Mouse (Mus musculus): ENCODE measurements at regions not wholly inside any gene's neighbourhood (a gene's known extent, or its start where the extent isn't known, plus 50 kb on each side); places are given as distances from the start of the nearest gene placed in this dataset.
"Not testable (repeated sequence)": the region's sequence is repeated elsewhere in the genome, so short reads cannot be mapped to it uniquely, and the experiment has no call there.

GRCm38 (mm10) chr16:20814976-20815375, 80.7 kb upstream of the Thpo start:
- Histone ChIP-seq H3K4me3 (ENCODE audit: control insufficient read depth, low read depth, low read length) (no peak overlapping the region), H3K4me1 (ENCODE audit: control insufficient read depth, insufficient read depth, low read length) (no peaks in the 10 kb centered on the region; the same call in none of the 2 replicates), H3K36me3 (ENCODE audit: control insufficient read depth, insufficient read depth, low read length) (no peaks in the 10 kb centered on the region), H3K27ac (ENCODE audit: control insufficient read depth, insufficient read depth, low read depth, low read length) (no peak overlapping the region), H3K27me3 (ENCODE audit: control insufficient read depth, insufficient read depth, low read length) (no peaks in the 10 kb centered on the region)
- no peak for TF ChIP-seq POLR2A (IDR thresholded peaks at IDR 0.05; ENCODE audit: control insufficient read depth, low read depth, low read length)
- no peak for TF ChIP-seq CTCF (IDR thresholded peaks at IDR 0.05; ENCODE audit: control insufficient read depth, insufficient read depth, insufficient replicate concordance, low read depth, low read length)

- TF ChIP-seq CTCF (IDR thresholded peaks at IDR 0.05; ENCODE audit: control insufficient read depth, insufficient read depth, insufficient replicate concordance, low read depth, low read length) (no peak), POLR2A (IDR thresholded peaks at IDR 0.05; ENCODE audit: control insufficient read depth, low read depth, low read length) (no peak)
- Histone ChIP-seq H3K27me3 (ENCODE audit: control insufficient read depth, insufficient read depth, low read length) (no peaks in the 10 kb centered on the region), H3K36me3 (ENCODE audit: control insufficient read depth, insufficient read depth, low read length) (no peaks in the 10 kb centered on the region), H3K4me1 (ENCODE audit: control insufficient read depth, insufficient read depth, low read length) (no peaks in the 10 kb centered on the region; the same call in none of the 2 replicates), H3K27ac (ENCODE audit: control insufficient read depth, insufficient read depth, low read depth, low read length) (no peak overlapping the region), H3K4me3 (ENCODE audit: control insufficient read depth, low read depth, low read length) (no peak overlapping the region)
Observed at GRCm38 (mm10) chr16:20814240-20814639, 79.9 kb upstream of the Thpo start.

GRCm38 (mm10) chr16:20812025-20812424, 77.7 kb upstream of the Thpo start:
- H3K4me3 ChIP-seq (ENCODE audit: control insufficient read depth, low read depth, low read length): not testable (repeated sequence)

GRCm38 (mm10) chr16:20810322-20810721, 76.0 kb upstream of the Thpo start:
- Histone ChIP-seq H3K27me3 (ENCODE audit: control insufficient read depth, insufficient read depth, low read length) (no peaks in the 10 kb centered on the region), H3K36me3 (ENCODE audit: control insufficient read depth, insufficient read depth, low read length) (no peaks in the 10 kb centered on the region), H3K4me1 (ENCODE audit: control insufficient read depth, insufficient read depth, low read length) (no peaks in the 10 kb centered on the region; the same call in 1 of the 2 replicates), H3K4me3 (ENCODE audit: control insufficient read depth, low read depth, low read length) (no peak overlapping the region), H3K27ac (ENCODE audit: control insufficient read depth, insufficient read depth, low read depth, low read length) (no peak overlapping the region)
- no peak for TF ChIP-seq CTCF (IDR thresholded peaks at IDR 0.05; ENCODE audit: control insufficient read depth, insufficient read depth, insufficient replicate concordance, low read depth, low read length)
- TF ChIP-seq POLR2A (IDR thresholded peaks at IDR 0.05; ENCODE audit: control insufficient read depth, low read depth, low read length): no peak

More at GRCm38 (mm10) chr16:20812025-20812424, 77.7 kb upstream of the Thpo start:
- H3K36me3 ChIP-seq (ENCODE audit: control insufficient read depth, insufficient read depth, low read length); H3K27ac ChIP-seq (ENCODE audit: control insufficient read depth, insufficient read depth, low read depth, low read length); H3K4me1 ChIP-seq (ENCODE audit: control insufficient read depth, insufficient read depth, low read length); H3K27me3 ChIP-seq (ENCODE audit: control insufficient read depth, insufficient read depth, low read length): not testable (repeated sequence)

GRCm38 (mm10) chr16:20808263-20808662, 74.0 kb upstream of the Thpo start:
- Histone ChIP-seq H3K4me3 (ENCODE audit: control insufficient read depth, low read depth, low read length) (no peak overlapping the region), H3K27me3 (ENCODE audit: control insufficient read depth, insufficient read depth, low read length) (no peaks in the 10 kb centered on the region), H3K27ac (ENCODE audit: control insufficient read depth, insufficient read depth, low read depth, low read length) (no peak overlapping the region), H3K36me3 (ENCODE audit: control insufficient read depth, insufficient read depth, low read length) (no peaks in the 10 kb centered on the region), H3K4me1 (ENCODE audit: control insufficient read depth, insufficient read depth, low read length) (no peaks in the 10 kb centered on the region; the same call in none of the 2 replicates)
- TF ChIP-seq POLR2A (IDR thresholded peaks at IDR 0.05; ENCODE audit: control insufficient read depth, low read depth, low read length): no peak
- no peak for TF ChIP-seq CTCF (IDR thresholded peaks at IDR 0.05; ENCODE audit: control insufficient read depth, insufficient read depth, insufficient replicate concordance, low read depth, low read length)

- Histone ChIP-seq H3K27ac (ENCODE audit: control insufficient read depth, insufficient read depth, low read depth, low read length) (no peak overlapping the region), H3K36me3 (ENCODE audit: control insufficient read depth, insufficient read depth, low read length) (no peaks in the 10 kb centered on the region), H3K4me3 (ENCODE audit: control insufficient read depth, low read depth, low read length) (no peak overlapping the region), H3K27me3 (ENCODE audit: control insufficient read depth, insufficient read depth, low read length) (no peaks in the 10 kb centered on the region), H3K4me1 (ENCODE audit: control insufficient read depth, insufficient read depth, low read length) (no peaks in the 10 kb centered on the region; the same call in none of the 2 replicates)
- TF ChIP-seq POLR2A (IDR thresholded peaks at IDR 0.05; ENCODE audit: control insufficient read depth, low read depth, low read length) (no peak), CTCF (IDR thresholded peaks at IDR 0.05; ENCODE audit: control insufficient read depth, insufficient read depth, insufficient replicate concordance, low read depth, low read length) (no peak)
Observed at GRCm38 (mm10) chr16:20806739-20807138, 72.4 kb upstream of the Thpo start.

- no peak for TF ChIP-seq CTCF (IDR thresholded peaks at IDR 0.05; ENCODE audit: control insufficient read depth, insufficient read depth, insufficient replicate concordance, low read depth, low read length)
- no peak for TF ChIP-seq POLR2A (IDR thresholded peaks at IDR 0.05; ENCODE audit: control insufficient read depth, low read depth, low read length)
- Histone ChIP-seq H3K4me1 (ENCODE audit: control insufficient read depth, insufficient read depth, low read length) (no peaks in the 10 kb centered on the region; the same call in 1 of the 2 replicates), H3K4me3 (ENCODE audit: control insufficient read depth, low read depth, low read length) (no peak overlapping the region), H3K27me3 (ENCODE audit: control insufficient read depth, insufficient read depth, low read length) (no peaks in the 10 kb centered on the region), H3K27ac (ENCODE audit: control insufficient read depth, insufficient read depth, low read depth, low read length) (no peak overlapping the region), H3K36me3 (ENCODE audit: control insufficient read depth, insufficient read depth, low read length) (no peaks in the 10 kb centered on the region)
Observed at GRCm38 (mm10) chr16:20805793-20806192, 71.5 kb upstream of the Thpo start.

- H3K4me1 ChIP-seq (ENCODE audit: control insufficient read depth, insufficient read depth, low read length): no peaks in the 10 kb centered on the region; the same call in 1 of the 2 replicates
- no peaks in the 10 kb centered on the region for H3K36me3 ChIP-seq (ENCODE audit: control insufficient read depth, insufficient read depth, low read length)
- H3K4me3 ChIP-seq (ENCODE audit: control insufficient read depth, low read depth, low read length): no peak overlapping the region
- H3K27ac ChIP-seq (ENCODE audit: control insufficient read depth, insufficient read depth, low read depth, low read length): no peak overlapping the region
- TF ChIP-seq POLR2A (IDR thresholded peaks at IDR 0.05; ENCODE audit: control insufficient read depth, low read depth, low read length) (no peak), CTCF (IDR thresholded peaks at IDR 0.05; ENCODE audit: control insufficient read depth, insufficient read depth, insufficient replicate concordance, low read depth, low read length) (no peak)
- H3K27me3 ChIP-seq (ENCODE audit: control insufficient read depth, insufficient read depth, low read length): no peaks in the 10 kb centered on the region
Observed at GRCm38 (mm10) chr16:20805086-20805485, 70.8 kb upstream of the Thpo start.
